Mouse (Mus musculus): ENCODE results near the gene Ldlrad2. TPM values are rescaled to one million over a fixed set of nuclear protein-coding genes. Genes with fewer than 3 reads are reported as not detected.

Ldlrad2 gene
- polyA plus RNA-seq (2014; fragmentation: Illumina TruSeq; extraction: RNeasy Lipid Tissue Mini Kit (QIAGEN cat#74804); ENCODE audit: low read depth, low replicate concordance), result not detected

DNA sequence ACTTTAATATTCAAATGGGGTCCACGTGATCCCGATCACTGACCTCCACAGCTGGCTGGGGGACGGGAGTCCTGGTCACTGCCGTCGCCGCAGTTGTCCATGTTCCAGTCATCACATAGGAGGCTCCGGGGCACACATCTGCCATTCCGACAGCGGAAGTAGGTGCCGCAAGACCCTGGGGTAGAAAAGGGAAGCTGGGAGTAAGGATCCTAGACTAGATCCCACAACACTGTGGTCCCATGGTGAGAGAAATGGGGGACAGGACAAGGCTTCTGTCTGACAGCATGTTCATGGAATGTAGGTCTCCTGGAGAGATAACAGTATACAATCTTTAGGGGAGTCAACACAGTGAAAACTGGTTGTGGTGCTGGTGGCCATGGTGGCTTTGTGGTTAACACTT, at the start of gene Ldlrad2:
TSS of gene Ldlrad2 (minus strand) at position 101 of the 400 bp plus-strand sequence.

DNA sequence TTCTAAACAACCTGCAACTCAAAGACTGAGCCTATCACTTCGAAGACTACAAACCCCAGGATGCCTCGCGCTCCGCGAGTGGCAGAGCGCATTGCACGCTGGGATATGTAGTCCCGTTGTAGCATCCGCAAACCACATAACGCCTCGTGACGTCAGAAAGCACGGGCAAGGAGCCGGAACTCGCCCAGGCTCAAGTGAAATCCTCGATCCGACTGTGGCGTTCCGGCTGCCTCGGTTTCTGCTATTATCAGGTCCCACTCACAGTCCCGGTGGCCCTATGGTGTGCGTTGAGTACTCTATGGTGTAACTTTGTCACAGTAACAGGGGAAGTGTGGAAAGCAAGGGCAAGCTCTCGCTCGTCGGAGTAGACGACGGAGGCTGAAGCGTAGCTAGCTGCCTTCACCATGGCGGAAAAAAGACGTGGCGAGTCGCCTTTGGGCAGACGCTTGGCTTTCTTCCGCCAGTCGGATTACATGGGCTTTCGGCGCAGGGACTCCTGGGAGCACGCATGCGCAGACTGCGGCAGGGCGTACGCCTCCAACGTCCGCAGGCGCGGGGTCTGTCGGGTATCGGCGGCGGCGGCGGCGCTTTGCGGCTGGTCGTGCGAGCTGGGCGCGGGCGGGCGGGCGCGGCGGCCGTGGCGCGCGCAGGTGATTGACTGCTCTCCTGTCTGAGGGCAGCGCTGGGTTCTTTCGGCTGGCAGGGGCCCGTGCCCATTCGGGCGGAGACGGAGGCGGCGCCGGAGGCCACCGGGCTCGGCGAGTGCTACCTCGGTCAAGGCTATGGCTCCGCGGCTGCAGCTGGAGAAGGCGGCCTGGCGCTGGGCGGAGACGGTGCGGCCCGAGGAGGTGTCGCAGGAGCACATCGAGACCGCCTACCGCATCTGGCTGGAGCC, 19.5 kb upstream of the Ldlrad2 start, which contains the start of gene Usp48:
TSS of gene Usp48 (plus strand) at position 155 of the 895 bp plus-strand sequence.

Other genes starting within 250 kb of the Ldlrad2 start
- 209 TPM for gene Cdc42, start 216.8 kb downstream of the Ldlrad2 start, polyA plus RNA-seq (2014; fragmentation: Illumina TruSeq; extraction: RNeasy Lipid Tissue Mini Kit (QIAGEN cat#74804); ENCODE audit: low read depth, low replicate concordance)
- gene Cela3a, start 164.8 kb downstream of the Ldlrad2 start, polyA plus RNA-seq (2014; fragmentation: Illumina TruSeq; extraction: RNeasy Lipid Tissue Mini Kit (QIAGEN cat#74804); ENCODE audit: low read depth, low replicate concordance), result not detected
- gene Cela3b, start 144.0 kb downstream of the Ldlrad2 start, polyA plus RNA-seq (2014; fragmentation: Illumina TruSeq; extraction: RNeasy Lipid Tissue Mini Kit (QIAGEN cat#74804); ENCODE audit: low read depth, low replicate concordance), result not detected
- 19.4 TPM for gene 1700013G24Rik, start 121.3 kb downstream of the Ldlrad2 start, polyA plus RNA-seq (2014; fragmentation: Illumina TruSeq; extraction: RNeasy Lipid Tissue Mini Kit (QIAGEN cat#74804); ENCODE audit: low read depth, low replicate concordance)
- gene Hspg2, start 105.8 kb downstream of the Ldlrad2 start, polyA plus RNA-seq (2014; fragmentation: Illumina TruSeq; extraction: RNeasy Lipid Tissue Mini Kit (QIAGEN cat#74804); ENCODE audit: low read depth, low replicate concordance), result 0.03 TPM
- gene Usp48, start 19.2 kb upstream of the Ldlrad2 start, polyA plus RNA-seq (2014; fragmentation: Illumina TruSeq; extraction: RNeasy Lipid Tissue Mini Kit (QIAGEN cat#74804); ENCODE audit: low read depth, low replicate concordance), result 66.2 TPM
- gene Rap1gap, start 90.2 kb upstream of the Ldlrad2 start, polyA plus RNA-seq (2014; fragmentation: Illumina TruSeq; extraction: RNeasy Lipid Tissue Mini Kit (QIAGEN cat#74804); ENCODE audit: low read depth, low replicate concordance), result 0.21 TPM
- 1.6 TPM for gene Alpl, start 221.8 kb upstream of the Ldlrad2 start, polyA plus RNA-seq (2014; fragmentation: Illumina TruSeq; extraction: RNeasy Lipid Tissue Mini Kit (QIAGEN cat#74804); ENCODE audit: low read depth, low replicate concordance)